Mouse (Mus musculus): ENCODE data around the gene 1600002K03Rik.
"Not testable (repeated sequence)": the region's sequence is repeated elsewhere in the genome, so short reads cannot be mapped to it uniquely, and the experiment has no call there.

Gene 1600002K03Rik

GRCm38 (mm10) chr10:80154384-80154783 lies 18.4 kb upstream of the 1600002K03Rik start:
- DNase-seq (ENCODE audit: low spot score in 2 of 2): no peak

GRCm38 (mm10) chr10:80155277-80155676 lies 17.5 kb upstream of the 1600002K03Rik start:
- DNase-seq (ENCODE audit: low spot score in 2 of 2): peak in 1 of 2 experiments; percentile 10

GRCm38 (mm10) chr10:80156002-80156751 lies 16.6 kb upstream of the 1600002K03Rik start:
- peak in 1 of 2 experiments; percentile 15 for DNase-seq (ENCODE audit: low spot score in 2 of 2)

GRCm38 (mm10) chr10:80156752-80157053 lies 16.0 kb upstream of the 1600002K03Rik start:
- no peak for DNase-seq (ENCODE audit: low spot score in 2 of 2)

GRCm38 (mm10) chr10:80157141-80157929 lies 15.4 kb upstream of the 1600002K03Rik start:
- DNase-seq (ENCODE audit: low spot score in 2 of 2): no peak

- DNase-seq (ENCODE audit: low spot score in 2 of 2): no peak
These were observed 14.3 kb upstream of the 1600002K03Rik start for GRCm38 (mm10) chr10:80158307-80158986.

- no peak for DNase-seq (ENCODE audit: low spot score in 2 of 2)
These were observed 13.7 kb upstream of the 1600002K03Rik start for GRCm38 (mm10) chr10:80159021-80159560.

GRCm38 (mm10) chr10:80159561-80160454 lies 12.9 kb upstream of the 1600002K03Rik start:
- DNase-seq (ENCODE audit: low spot score in 2 of 2): peak; percentile 98 to 100

- peak in 1 of 2 experiments; percentile 69 for DNase-seq (ENCODE audit: low spot score in 2 of 2)
These were observed 12.0 kb upstream of the 1600002K03Rik start for GRCm38 (mm10) chr10:80160455-80161371.

GRCm38 (mm10) chr10:80161522-80162242 lies 11.1 kb upstream of the 1600002K03Rik start:
- no peak for DNase-seq (ENCODE audit: low spot score in 2 of 2)

- DNase-seq (ENCODE audit: low spot score in 2 of 2): no peak
These were observed 10.5 kb upstream of the 1600002K03Rik start for GRCm38 (mm10) chr10:80162243-80162608.

- no peak for DNase-seq (ENCODE audit: low spot score in 2 of 2)
These were observed 9.9 kb upstream of the 1600002K03Rik start for GRCm38 (mm10) chr10:80162716-80163299.

GRCm38 (mm10) chr10:80163721-80164120 lies 9.0 kb upstream of the 1600002K03Rik start:
- no peak for DNase-seq (ENCODE audit: low spot score in 2 of 2)

GRCm38 (mm10) chr10:80164161-80164997 lies 8.4 kb upstream of the 1600002K03Rik start:
- no peak for DNase-seq (ENCODE audit: low spot score in 2 of 2)

GRCm38 (mm10) chr10:80164998-80165344 lies 7.8 kb upstream of the 1600002K03Rik start:
- peak; percentile 95 to 96 for DNase-seq (ENCODE audit: low spot score in 2 of 2)

- DNase-seq (ENCODE audit: low spot score in 2 of 2): no peak
These were observed 7.2 kb upstream of the 1600002K03Rik start, which contains the start of gene Cirbp for GRCm38 (mm10) chr10:80165392-80166128. Cirbp (plus strand) TSS chr10:80165985.

- DNase-seq (ENCODE audit: low spot score in 2 of 2): not testable (repeated sequence)
These were observed 6.6 kb upstream of the 1600002K03Rik start for GRCm38 (mm10) chr10:80166136-80166535.
